Mouse (Mus musculus) erythroblast, embryonic 14.5 days (primary cell): ENCODE data around the gene Pskh1.

ENCODE experiments used
- GATA1 ChIP-seq: IDR thresholded peaks from 2 replicates; pipeline ENCODE4 v1.6.1; 2012; ENCODE audit warnings: low read length, inconsistent platforms, mixed read lengths
- TAL1 ChIP-seq: IDR thresholded peaks from 3 replicates; pipeline ENCODE4 v1.6.1; 2012; ENCODE audit warnings: low read length, inconsistent platforms, mixed read lengths

DNA sequence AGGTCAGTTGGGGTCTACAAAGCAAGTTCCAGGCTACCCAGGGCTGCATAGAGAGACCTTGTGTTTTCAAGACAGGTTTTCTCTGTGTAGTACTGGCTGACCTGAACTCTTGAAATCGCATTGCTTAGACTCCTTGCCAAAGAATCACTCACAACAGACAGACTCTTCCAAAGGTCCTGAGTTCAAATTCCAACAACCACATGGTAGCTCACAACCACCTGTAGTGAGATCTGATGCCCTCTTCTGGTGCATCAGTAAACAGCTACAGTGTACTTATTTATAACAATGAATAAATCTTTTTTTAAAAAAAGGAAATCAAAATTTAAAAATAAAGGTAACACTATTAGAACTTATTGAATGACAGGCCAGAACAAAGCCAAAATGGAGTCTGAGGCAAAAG lies 80.9 kb downstream of the Pskh1 start:
- no peak for TF ChIP-seq TAL1
- no peak for TF ChIP-seq GATA1
